Mouse (Mus musculus): ENCODE measurements around the gene Cox7c.

Gene Cox7c

DNA sequence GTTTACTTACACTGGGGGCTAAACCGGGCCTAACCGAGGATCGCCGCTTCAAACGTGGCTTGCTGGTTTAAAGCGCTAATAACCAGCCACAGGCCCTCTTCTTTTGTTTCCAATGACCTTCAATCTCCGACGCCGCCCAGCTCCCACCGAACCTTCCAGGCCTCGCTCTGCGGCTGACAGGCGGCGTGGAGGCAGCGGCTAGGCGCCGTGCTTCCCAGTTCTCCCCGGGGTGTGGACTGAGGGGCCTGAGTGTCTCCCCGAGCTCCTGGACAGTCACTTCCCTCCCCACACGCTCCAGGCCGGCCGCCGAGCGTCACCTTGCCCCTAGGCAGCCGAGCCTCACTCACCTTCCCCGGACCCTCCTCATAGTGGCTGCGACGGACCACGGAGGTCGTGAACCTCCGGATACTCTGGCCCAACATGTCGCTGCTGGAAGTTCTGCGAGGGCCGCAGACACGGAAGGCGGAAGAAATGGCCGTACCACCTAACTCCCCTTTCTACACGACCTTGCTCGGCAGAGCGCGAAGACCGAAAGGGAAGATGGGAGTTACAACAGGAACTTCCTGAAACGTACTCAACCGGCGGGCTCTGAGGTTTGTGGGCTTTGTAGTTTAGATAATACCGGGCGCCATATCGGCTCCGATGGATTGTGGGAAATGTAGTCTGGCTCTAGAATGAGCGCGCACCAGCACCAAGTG, at the start of gene Cox7c:
Gene Cox7c, minus strand, starts transcription at position 651 of the 698 bp plus-strand sequence.
- DNase-seq (ENCODE audit: low spot score): peak; percentile 85

- DNase-seq (ENCODE audit: low spot score): no peak
These were observed 21.5 kb upstream of the Cox7c start for GRCm38 (mm10) chr13:86068011-86068724.

DNA sequence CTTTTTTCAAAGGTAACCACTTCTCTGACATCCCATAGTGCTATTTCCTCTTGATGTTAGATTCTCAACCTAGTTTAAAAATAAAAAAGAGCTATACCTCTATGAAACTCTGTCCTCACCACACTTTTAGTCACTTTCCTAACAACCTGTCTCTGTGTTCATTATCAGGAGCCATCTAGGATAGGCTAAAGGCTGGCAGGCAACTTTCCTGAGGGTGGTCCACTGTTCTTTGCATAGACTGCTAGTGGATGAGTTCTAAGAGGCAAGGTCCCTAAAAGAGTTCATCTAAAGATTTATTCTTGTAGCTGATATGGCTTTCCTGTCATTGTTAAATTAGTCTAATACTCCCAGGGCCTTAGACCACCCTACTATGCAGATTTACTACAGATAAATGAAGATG, 20.8 kb upstream of the Cox7c start:
- DNase-seq (ENCODE audit: low spot score): no peak

DNA sequence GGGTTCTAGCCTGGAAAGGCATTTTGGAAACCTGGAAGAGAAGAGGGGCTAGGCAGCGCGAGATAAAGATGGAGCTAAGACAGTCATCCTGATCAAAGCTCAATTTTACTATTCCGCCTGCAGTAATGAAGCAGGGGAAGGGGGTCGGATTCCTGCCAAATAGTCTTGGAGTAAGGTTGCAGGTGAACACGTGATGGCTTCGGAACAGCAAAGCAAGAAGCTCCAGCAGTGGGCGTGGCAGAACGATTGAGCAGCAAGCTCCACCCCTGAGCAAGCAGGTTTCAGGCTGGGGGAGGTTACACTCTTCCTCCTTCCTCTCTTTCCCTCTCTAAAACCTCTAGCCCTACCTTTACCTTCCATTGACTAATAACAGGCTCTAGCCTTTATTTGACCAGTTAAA, 7.4 kb upstream of the Cox7c start:
- peak; percentile 10 for DNase-seq (ENCODE audit: low spot score)

- no peak for DNase-seq (ENCODE audit: low spot score)
These were observed 41.6 kb downstream of the Cox7c start for GRCm38 (mm10) chr13:86004907-86005675.
